Mouse (Mus musculus) thymus, adult 2 months (tissue): Measurements from ENCODE around the gene Cd180. TPM values are rescaled to one million over a fixed set of nuclear protein-coding genes. Genes with fewer than 3 reads are reported as not detected.

Experiments used
- DNase-seq: peaks from one replicate; pipeline ENCODE4 v3.0.0; 2021
- H3K27ac ChIP-seq: fragments of 200-500 bp; 2 replicates; pipeline ENCODE4 v1.5.1; 2012; ENCODE audit warnings: low read length, control low read depth; ENCODE audit not compliant: control insufficient read depth, insufficient read depth
- H3K27me3 ChIP-seq: fragments of 200-500 bp; 2 replicates; pipeline ENCODE4 v1.6.1; 2012; ENCODE audit warnings: mild to moderate bottlenecking, low read length, moderate library complexity, mixed read lengths; ENCODE audit not compliant: control insufficient read depth, insufficient read depth
- H3K36me3 ChIP-seq: fragments of 200-500 bp; 2 replicates; pipeline ENCODE4 v1.6.1; 2012; ENCODE audit warnings: mild to moderate bottlenecking, low read length, moderate library complexity; ENCODE audit not compliant: control insufficient read depth, insufficient read depth
- H3K4me1 ChIP-seq: fragments of 200-500 bp; replicated peaks from 2 replicates; pipeline ENCODE4 v1.6.1; 2012; ENCODE audit warnings: low read length; ENCODE audit not compliant: control insufficient read depth, insufficient read depth
- H3K4me3 ChIP-seq: fragments of 200-500 bp; 2 replicates; pipeline ENCODE4 v1.5.1; 2012; ENCODE audit warnings: mild to moderate bottlenecking, low read length, control low read depth, moderate library complexity; ENCODE audit not compliant: control insufficient read depth, insufficient read depth
- CTCF ChIP-seq: fragments of 200-500 bp; IDR thresholded peaks from 2 replicates; pipeline ENCODE4 v1.5.1; 2012; ENCODE audit warnings: mild to moderate bottlenecking, control low read depth, low read length, moderate library complexity, borderline replicate concordance; ENCODE audit not compliant: control insufficient read depth, poor library complexity, insufficient read depth; ENCODE audit errors: extremely low read depth
- POLR2A ChIP-seq: fragments of 200-500 bp; IDR thresholded peaks from 2 replicates; pipeline ENCODE4 v1.6.1; 2012; ENCODE audit warnings: mild to moderate bottlenecking, low read length, control low read depth, moderate library complexity; ENCODE audit not compliant: control insufficient read depth, poor library complexity, insufficient read depth; ENCODE audit errors: extremely low read depth
- WGBS: fragments of 180-500 bp; shearing (Covaris S2); methylation state at CpG from one replicate; pipeline ENCODE4 v1.1.7; 2018; 5-methylcytosine and 5-hydroxymethylcytosine counted together
- polyA plus RNA-seq: library from polyadenylated mRNA; depleted of rRNA; stranded (reverse); fragments of >200 nt; gene quantifications from 2 replicates; pipeline ENCODE4 v1.2.3, GENCODE M21; 2012

Cd180 gene
- polyA plus RNA-seq, 1 experiment, result 4.5 TPM

GRCm38 (mm10) chr13:102767110-102767509, 73.8 kb downstream of the Cd180 start:
- no peaks in the 10 kb centered on the region for H3K27me3 ChIP-seq
- no peak for DNase-seq
- H3K27ac ChIP-seq, result no peak overlapping the region
- no peaks in the 10 kb centered on the region for H3K4me1 ChIP-seq
- WGBS, result 91% methylated on average over 7 of the region's 7 CpGs
- TF ChIP-seq POLR2A (no peak), CTCF (no peak)
- H3K36me3 ChIP-seq, result no peaks in the 10 kb centered on the region
- H3K4me3 ChIP-seq, result no peak overlapping the region

- WGBS, result 98% methylated on average over 11 of the region's 11 CpGs
- Histone ChIP-seq H3K4me1 (no peaks in the 10 kb centered on the region), H3K27me3 (no peaks in the 10 kb centered on the region), H3K4me3 (no peak overlapping the region), H3K36me3 (no peaks in the 10 kb centered on the region), H3K27ac (no peak overlapping the region)
- no peak for TF ChIP-seq CTCF
- no peak for TF ChIP-seq POLR2A
- no peak for DNase-seq
Observed at GRCm38 (mm10) chr13:102768512-102768911, 75.2 kb downstream of the Cd180 start.

- WGBS, result 91% methylated on average over 8 of the region's 8 CpGs
- Histone ChIP-seq H3K27ac (no peak overlapping the region), H3K4me1 (no peaks in the 10 kb centered on the region), H3K27me3 (no peaks in the 10 kb centered on the region), H3K36me3 (no peaks in the 10 kb centered on the region), H3K4me3 (no peak overlapping the region)
- DNase-seq, result no peak
- TF ChIP-seq POLR2A (no peak), CTCF (no peak)
Observed at GRCm38 (mm10) chr13:102770194-102770593, 76.8 kb downstream of the Cd180 start.

- Histone ChIP-seq H3K4me3 (no peak overlapping the region), H3K27ac (no peak overlapping the region), H3K36me3 (no peaks in the 10 kb centered on the region), H3K4me1 (no peaks in the 10 kb centered on the region), H3K27me3 (no peaks in the 10 kb centered on the region)
- WGBS, result 93% methylated on average over 9 of the region's 9 CpGs
- DNase-seq, result no peak
- TF ChIP-seq CTCF (no peak), POLR2A (no peak)
Observed at GRCm38 (mm10) chr13:102773169-102773568, 79.8 kb downstream of the Cd180 start.

- no peak overlapping the region for H3K4me3 ChIP-seq
- 94% methylated on average over 7 of the region's 7 CpGs for WGBS
- TF ChIP-seq CTCF (no peak), POLR2A (no peak)
- DNase-seq, result no peak
- no peak overlapping the region for H3K27ac ChIP-seq
- H3K36me3 ChIP-seq, result no peaks in the 10 kb centered on the region
- no peaks in the 10 kb centered on the region for H3K27me3 ChIP-seq
- H3K4me1 ChIP-seq, result no peaks in the 10 kb centered on the region
Observed at GRCm38 (mm10) chr13:102774786-102775201, 81.4 kb downstream of the Cd180 start.

- Histone ChIP-seq H3K27me3 (no peaks in the 10 kb centered on the region), H3K36me3 (no peaks in the 10 kb centered on the region), H3K27ac (no peak overlapping the region), H3K4me3 (no peak overlapping the region), H3K4me1 (no peaks in the 10 kb centered on the region)
- TF ChIP-seq POLR2A, result no peak
- TF ChIP-seq CTCF, result no peak
- no peak for DNase-seq
- WGBS, result 98% methylated on average over 6 of the region's 6 CpGs
Observed at GRCm38 (mm10) chr13:102775506-102775905, 82.1 kb downstream of the Cd180 start.

- H3K27ac ChIP-seq, result no peak overlapping the region
- no peaks in the 10 kb centered on the region for H3K4me1 ChIP-seq
- H3K4me3 ChIP-seq, result no peak overlapping the region
- 97% methylated on average over 3 of the region's 3 CpGs for WGBS
- no peaks in the 10 kb centered on the region for H3K27me3 ChIP-seq
- no peaks in the 10 kb centered on the region for H3K36me3 ChIP-seq
- no peak for TF ChIP-seq POLR2A
- no peak for TF ChIP-seq CTCF
- no peak for DNase-seq
Observed at GRCm38 (mm10) chr13:102778859-102779258, 85.5 kb downstream of the Cd180 start.
